Mouse (Mus musculus) hindbrain, postnatal 0 days (tissue): ENCODE measurements at regions not wholly inside any gene's neighbourhood (a gene's known extent, or its start where the extent isn't known, plus 50 kb on each side); places are given as distances from the start of the nearest gene placed in this dataset.
A peak's percentile ranks its signal among the peaks of the same experiment; 100 is the strongest.

ENCODE experiments used
- ATAC-seq: fragments of 200-750 bp; cut with Nextera tagmentation; 2 replicates; pipeline ENCODE4 v1.8.0; 2017; ENCODE audit warnings: mild to moderate bottlenecking, moderate TSS enrichment, moderate library complexity
- DNase-seq: peaks from one replicate; pipeline ENCODE4 v3.0.0-alpha.2; 2015; ENCODE audit warnings: low spot score
- H3K27ac ChIP-seq: fragments of 300-500 bp; sonication (generic); 2 replicates; pipeline ENCODE4 v1.5.1; 2014; ENCODE audit warnings: mild to moderate bottlenecking
- H3K27me3 ChIP-seq: fragments of 300-500 bp; sonication (generic); 2 replicates; pipeline ENCODE4 v1.6.1; 2014; ENCODE audit warnings: low read length, mixed read lengths; ENCODE audit not compliant: insufficient read depth
- H3K36me3 ChIP-seq: fragments of 300-500 bp; sonication (generic); 2 replicates; pipeline ENCODE4 v1.6.1; 2014; ENCODE audit warnings: low read length, mixed read lengths; ENCODE audit not compliant: insufficient read depth
- H3K4me1 ChIP-seq: fragments of 300-500 bp; sonication (generic); 2 replicates; pipeline ENCODE4 v1.6.1; 2014; ENCODE audit warnings: antibody characterized with exemption, low read length, mixed read lengths; ENCODE audit not compliant: insufficient read depth
- H3K4me2 ChIP-seq: fragments of 300-500 bp; sonication (generic); 2 replicates; pipeline ENCODE4 v1.6.1; 2014; ENCODE audit warnings: low read depth, mild to moderate bottlenecking, low read length, moderate library complexity, mixed read lengths
- H3K4me3 ChIP-seq: fragments of 300-500 bp; sonication (generic); 2 replicates; pipeline ENCODE4 v1.5.1; 2014; ENCODE audit warnings: low read length
- H3K9ac ChIP-seq: fragments of 300-500 bp; sonication (generic); replicated peaks from 2 replicates; pipeline ENCODE4 v1.6.1; 2014; ENCODE audit warnings: mild to moderate bottlenecking, low read length, moderate library complexity, mixed read lengths
- H3K9me3 ChIP-seq: fragments of 300-500 bp; sonication (generic); 2 replicates; pipeline ENCODE4 v1.6.1; 2016; ENCODE audit warnings: low read length, mixed read lengths
- CTCF ChIP-seq: IDR thresholded peaks from 2 replicates; pipeline ENCODE4 v1.5.1; 2016; ENCODE audit warnings: antibody characterized with exemption, control low read depth, low read depth
- WGBS: fragments of 180-500 bp; shearing (Covaris S2); extraction: QIAGEN DNeasy Blood & Tissue Kit; methylation state at CpG from one replicate; pipeline ENCODE4 v1.1.7; 2014; 5-methylcytosine and 5-hydroxymethylcytosine counted together

DNA sequence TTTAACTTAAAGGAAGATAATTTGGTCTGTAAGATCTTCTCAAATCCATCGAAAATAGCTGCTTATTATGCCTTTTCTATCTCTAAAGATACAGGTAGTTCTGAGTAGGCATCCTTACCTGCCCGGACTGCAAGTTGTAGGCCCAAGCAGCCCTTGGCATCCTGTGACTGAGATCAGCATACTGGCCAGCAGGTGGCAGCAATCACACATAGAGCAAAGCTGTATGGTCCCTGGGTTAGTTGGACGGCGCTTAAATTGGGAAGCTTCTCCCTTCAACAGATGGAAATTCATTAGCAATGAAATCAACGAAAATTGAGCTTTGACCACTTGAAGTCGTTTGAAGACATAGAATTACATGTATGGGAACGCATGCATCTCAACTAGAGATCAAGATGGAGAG lies 61.0 kb downstream of the Ccng2 start:
- Histone ChIP-seq H3K4me1 (no peaks in the 10 kb centered on the region), H3K4me2 (no peak overlapping the region), H3K27ac (no peak overlapping the region), H3K9ac (no peak overlapping the region), H3K36me3 (no peaks in the 10 kb centered on the region), H3K27me3 (no peaks in the 10 kb centered on the region), H3K9me3 (no peaks in the 10 kb centered on the region), H3K4me3 (no peak overlapping the region)
- TF ChIP-seq CTCF, result peak; percentile 80
- 26% methylated on average over 7 of the region's 7 CpGs for WGBS
- no peak for ATAC-seq
- DNase-seq, result peak; percentile 78

DNA sequence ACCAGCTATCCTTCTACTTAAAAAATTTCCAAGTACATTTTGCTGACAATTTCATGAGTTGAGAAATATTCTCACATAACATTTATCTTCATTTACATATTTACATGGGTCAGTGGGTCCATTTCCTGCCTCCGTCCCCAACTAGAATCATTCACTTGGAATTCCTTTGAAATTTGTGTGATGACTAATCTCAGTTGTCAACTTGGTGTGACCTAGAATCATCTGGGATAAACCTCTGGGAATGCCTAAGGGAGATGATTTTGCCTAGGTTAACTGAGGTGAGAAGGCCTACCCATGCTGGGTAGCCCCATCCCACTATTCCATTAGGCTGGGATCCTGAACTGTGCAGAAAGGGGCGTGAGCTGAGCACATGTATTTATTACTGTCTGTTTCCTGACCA lies 63.8 kb downstream of the Ccng2 start:
- H3K9me3 ChIP-seq, result no peaks in the 10 kb centered on the region
- H3K4me2 ChIP-seq, result no peak overlapping the region
- no peak overlapping the region for H3K4me3 ChIP-seq
- H3K4me1 ChIP-seq, result no peaks in the 10 kb centered on the region
- WGBS, result 69% methylated on average over 2 of the region's 2 CpGs
- no peak for TF ChIP-seq CTCF
- no peak overlapping the region for H3K27ac ChIP-seq
- ATAC-seq (no peak), DNase-seq (no peak)
- no peak overlapping the region for H3K9ac ChIP-seq
- H3K36me3 ChIP-seq, result no peaks in the 10 kb centered on the region
- no peaks in the 10 kb centered on the region for H3K27me3 ChIP-seq

DNA sequence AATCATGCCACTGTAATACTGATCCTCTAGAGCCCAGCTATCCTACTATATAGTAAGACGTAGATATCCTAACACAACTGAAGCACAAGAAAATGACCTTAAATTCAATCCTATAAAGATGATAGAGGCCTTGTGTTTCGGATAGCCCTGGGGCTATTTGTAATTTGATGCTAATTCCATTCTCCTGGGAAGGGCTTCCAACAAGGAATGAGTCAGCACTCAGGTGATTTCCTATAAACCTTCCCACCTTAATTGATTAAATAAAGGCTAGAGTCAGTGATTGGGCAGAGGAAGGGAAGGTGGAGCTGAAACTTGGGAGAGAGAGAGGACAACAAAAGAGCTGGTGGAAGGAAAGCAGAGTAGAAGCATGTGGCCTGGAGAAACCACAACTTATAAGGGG lies 86.0 kb downstream of the Ccng2 start:
- WGBS, result 77% methylated on average over 2 of the region's 2 CpGs

More for the DNA sequence above, 86.0 kb downstream of the Ccng2 start:
- Histone ChIP-seq H3K36me3 (no peaks in the 10 kb centered on the region), H3K4me3 (no peak overlapping the region), H3K4me1 (no peaks in the 10 kb centered on the region), H3K9me3 (no peaks in the 10 kb centered on the region), H3K27ac (no peak overlapping the region), H3K27me3 (no peaks in the 10 kb centered on the region), H3K9ac (no peak overlapping the region), H3K4me2 (no peak overlapping the region)
- no peak for ATAC-seq
- DNase-seq, result no peak
- TF ChIP-seq CTCF, result no peak
